Mouse (Mus musculus) liver (tissue): Measurements from ENCODE around the gene Drg1.
A peak's percentile ranks its signal among the peaks of the same experiment; 100 is the strongest.

Source experiments
- DNase-seq: peaks from one replicate; pipeline ENCODE4 v3.0.0-alpha.2; 2020; ENCODE audit warnings: mixed read lengths

Drg1 gene

DNA sequence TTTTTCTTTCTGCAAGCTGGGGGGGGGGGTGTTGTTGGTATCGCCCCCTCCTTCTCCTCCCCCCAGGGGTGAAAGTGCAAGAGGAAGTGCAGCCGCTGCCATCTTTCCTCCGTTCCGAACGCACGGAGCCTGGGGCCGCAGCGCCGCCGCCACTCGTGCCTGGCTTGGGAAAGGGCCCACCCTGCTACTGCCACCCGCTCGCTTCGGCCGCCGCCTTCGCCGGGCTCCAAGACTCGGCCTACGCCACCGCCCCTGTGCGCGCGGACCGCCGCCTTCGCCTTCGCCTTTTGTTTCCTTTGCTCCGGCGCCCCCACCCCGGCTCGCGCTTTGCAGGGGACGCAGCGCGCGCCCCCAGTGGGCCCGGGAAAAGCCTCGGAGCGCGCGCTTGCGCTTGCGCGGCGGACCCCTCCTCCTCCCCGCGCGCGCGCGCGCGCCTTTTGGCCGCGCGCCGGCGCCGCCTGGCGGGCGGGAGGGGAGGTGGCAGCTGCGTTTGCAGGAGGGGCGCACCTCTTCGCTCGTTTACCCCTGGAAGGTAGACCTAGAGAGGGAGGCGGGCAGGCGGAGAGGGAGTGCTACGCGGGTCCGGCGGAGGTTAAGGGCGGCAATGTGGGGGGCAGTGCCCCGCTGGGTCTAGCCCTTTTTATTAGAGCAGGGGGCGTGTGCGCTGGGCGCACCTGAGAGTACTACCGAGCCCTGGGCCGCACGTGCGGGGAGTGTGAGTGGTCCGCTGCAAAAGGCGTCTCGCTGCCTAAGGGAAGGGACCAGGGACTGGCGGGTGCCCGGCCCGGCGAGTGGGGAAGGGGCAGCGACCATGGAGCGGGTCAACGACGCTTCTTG is 23.8 kb upstream of the Drg1 start:
- peak; percentile 82 for DNase-seq

- peak; percentile 87 for DNase-seq
Measured at GRCm38 (mm10) chr11:3289302-3289802, 23.1 kb upstream of the Drg1 start.

- peak; percentile 72 for DNase-seq
Measured at GRCm38 (mm10) chr11:3288521-3289301, 22.5 kb upstream of the Drg1 start, which contains the start of gene Patz1. Gene Patz1, plus strand, starts transcription at chr11:3288874.

DNA sequence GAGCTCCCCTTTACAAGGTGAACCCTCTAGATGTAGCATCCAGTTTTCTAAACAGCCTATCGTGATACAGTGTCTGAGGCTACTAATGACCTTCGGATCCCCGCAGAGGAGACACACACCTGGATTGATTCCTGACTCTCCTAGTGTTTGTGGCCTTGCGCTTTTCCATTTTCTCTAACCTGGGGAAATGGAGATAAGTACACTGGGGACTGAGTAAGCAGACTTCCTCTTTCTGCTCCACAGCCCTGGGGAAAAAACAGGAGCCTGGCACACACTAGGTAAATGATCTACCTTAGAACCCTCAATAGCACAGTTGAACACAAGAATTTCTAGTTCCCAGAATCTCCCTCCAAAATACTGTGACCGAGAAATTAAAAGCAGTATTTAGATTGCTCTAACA is 21.7 kb upstream of the Drg1 start:
- DNase-seq, result no peak

GRCm38 (mm10) chr11:3287131-3287530 is 20.9 kb upstream of the Drg1 start:
- DNase-seq, result no peak

DNA sequence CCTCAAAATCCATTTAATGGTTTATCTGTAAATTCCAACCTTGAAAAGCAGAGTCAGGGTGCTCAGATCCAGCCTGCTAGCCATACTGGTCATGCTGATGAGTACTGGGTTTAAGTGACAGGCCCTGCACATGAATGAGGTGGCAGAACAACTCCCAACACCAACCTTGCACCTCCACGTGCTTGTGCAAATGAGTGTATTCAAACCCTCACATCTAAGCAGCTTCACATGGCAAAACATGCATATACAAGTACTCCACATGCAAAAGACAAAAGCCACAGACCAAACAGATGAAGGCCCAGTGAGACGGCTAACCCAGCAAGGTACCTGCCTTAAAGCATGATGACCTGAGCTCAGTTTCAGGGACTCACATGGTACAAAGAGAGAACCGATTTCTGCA is 19.7 kb upstream of the Drg1 start:
- no peak for DNase-seq

- DNase-seq, result no peak
Measured at GRCm38 (mm10) chr11:3283645-3284044, 17.4 kb upstream of the Drg1 start.

DNA sequence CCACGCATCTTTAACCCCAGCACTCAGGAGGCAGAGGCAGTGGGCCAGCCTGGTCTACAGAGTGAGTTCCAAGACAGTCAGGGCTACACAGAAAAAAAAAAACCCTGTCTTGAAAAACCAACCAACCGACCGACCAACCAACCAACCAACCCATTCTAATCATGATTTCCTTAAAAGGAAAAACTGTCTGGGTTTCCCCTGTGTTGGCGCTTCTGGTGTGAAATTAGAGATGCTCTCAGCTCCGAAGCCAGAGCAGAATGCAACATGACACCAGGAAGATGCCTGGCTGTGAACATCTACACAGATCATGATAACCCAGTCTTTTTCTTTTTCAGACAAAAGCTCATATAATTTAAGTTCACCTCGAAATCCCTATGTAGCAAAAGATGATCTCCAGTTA is 16.7 kb upstream of the Drg1 start:
- no peak for DNase-seq

- no peak for DNase-seq
Measured at GRCm38 (mm10) chr11:3279729-3280128, 13.5 kb upstream of the Drg1 start.

GRCm38 (mm10) chr11:3278351-3278750 is 12.1 kb upstream of the Drg1 start:
- no peak for DNase-seq

DNA sequence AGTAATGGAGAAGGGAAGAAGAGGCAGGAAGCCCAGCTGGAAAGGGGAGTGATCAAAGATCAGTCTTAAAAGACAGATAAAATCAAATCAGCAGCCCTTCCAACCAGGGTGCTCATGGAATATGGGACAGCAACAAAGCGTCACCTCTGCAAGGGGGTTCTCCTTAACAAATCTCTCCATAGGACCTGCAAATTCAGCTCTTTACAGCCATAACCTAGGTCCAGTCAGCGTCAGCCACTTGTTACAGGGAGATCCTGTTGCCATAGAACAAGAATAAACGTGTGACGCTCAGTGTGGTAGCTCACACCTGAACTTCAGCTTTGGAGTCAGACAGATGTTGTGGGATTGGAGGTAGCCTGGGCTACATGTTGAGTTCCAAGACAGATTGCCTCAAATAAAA is 3.0 kb upstream of the Drg1 start:
- DNase-seq, result no peak

- DNase-seq, result no peak
Measured at GRCm38 (mm10) chr11:3267133-3267532, 918 bp upstream of the Drg1 start.

DNA sequence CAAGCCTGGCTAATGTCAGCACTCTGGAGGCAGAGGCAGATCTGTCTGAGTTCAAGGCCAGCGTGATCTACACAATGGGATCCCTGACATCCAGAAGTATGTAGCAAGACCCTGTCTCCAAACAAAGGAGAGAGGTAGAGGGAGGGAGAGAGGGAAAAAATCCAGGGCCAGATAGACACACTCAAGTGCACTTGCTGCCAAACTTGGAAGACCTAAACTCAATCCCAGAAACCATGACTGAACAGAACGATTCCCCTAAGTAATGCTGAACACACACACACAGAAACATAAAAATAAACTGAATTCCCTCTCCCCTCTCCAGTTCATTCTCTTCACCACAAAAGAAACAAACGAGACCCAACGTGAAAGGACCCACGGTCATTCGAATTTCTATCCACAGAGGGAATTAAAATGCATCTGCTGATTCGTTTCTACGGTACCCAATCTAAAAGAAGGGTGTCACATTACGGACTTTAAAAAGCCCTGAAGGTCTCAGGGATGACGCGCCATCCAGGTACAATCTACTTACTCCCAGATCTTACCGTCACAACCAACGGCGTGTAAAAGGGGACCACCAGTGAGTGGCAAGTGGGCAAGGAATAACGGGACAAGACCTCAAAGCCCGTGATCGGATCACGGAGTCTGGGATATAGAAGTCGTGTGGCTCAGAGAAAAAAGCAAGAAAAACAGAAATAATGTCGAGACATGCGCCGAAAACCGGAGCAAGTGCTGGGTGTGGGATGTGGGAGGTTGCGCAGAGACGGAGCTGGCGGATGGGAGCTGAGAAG is 730 bp downstream of the Drg1 start:
- DNase-seq, result peak; percentile 23

DNA sequence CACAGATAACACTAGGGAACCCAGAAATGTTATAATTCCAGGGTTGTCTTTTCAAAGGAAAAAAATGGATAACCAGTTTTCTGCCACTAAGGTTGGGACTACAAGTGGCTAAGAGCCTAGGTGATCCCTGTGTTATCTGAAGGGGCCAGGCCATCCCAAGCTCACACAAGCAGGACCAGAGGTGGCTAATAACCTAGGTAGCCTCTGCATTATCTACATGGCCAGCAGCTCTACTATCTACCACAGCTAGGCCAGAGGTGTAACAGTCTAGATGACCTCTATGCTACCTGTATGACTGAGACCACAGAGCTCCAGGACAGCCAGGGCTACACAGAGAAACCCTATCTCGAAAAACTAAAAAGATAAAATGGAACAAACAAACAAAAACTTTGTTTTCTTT is 6.7 kb downstream of the Drg1 start:
- DNase-seq, result no peak

DNA sequence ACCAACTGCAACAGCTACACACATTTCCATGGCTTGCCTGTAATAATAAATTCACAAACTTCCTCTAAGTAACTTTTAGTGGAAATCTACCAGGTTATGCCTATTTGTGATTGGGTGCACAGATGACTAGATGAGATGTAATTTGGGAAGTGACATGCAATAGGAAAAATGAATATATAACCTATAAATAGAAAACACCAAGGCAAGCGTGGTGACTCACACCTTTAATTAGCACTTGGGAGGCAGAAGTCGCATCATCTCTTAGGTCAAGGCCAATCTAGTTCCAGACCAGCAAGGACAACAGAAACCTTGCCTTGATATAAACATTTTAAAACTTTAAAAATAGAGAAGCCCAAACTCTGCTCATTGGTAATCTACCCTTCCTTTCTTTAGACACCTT is 18.8 kb downstream of the Drg1 start:
- no peak for DNase-seq

GRCm38 (mm10) chr11:3243771-3244170 is 22.4 kb downstream of the Drg1 start:
- DNase-seq, result no peak

DNA sequence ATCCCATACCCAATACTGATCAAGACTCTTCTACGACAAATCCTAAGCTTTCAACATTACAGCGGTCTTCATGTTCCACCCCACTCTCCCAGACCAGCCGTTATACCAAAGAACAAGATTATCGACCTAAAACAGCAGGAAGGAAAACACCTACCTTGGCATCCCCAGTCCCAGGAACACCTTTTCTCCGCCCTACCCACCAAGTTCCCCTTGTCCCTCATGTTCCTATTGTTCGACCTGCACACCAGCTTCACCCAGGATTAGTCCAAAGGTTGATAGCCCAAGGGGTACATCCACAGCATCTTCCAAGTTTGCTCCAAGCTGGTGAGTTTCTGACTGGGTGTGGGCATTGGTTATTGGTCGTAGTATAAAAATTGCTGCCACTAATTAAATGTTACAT is 23.8 kb downstream of the Drg1 start:
- DNase-seq, result no peak

GRCm38 (mm10) chr11:3235277-3235676 is 30.9 kb downstream of the Drg1 start:
- DNase-seq, result no peak

DNA sequence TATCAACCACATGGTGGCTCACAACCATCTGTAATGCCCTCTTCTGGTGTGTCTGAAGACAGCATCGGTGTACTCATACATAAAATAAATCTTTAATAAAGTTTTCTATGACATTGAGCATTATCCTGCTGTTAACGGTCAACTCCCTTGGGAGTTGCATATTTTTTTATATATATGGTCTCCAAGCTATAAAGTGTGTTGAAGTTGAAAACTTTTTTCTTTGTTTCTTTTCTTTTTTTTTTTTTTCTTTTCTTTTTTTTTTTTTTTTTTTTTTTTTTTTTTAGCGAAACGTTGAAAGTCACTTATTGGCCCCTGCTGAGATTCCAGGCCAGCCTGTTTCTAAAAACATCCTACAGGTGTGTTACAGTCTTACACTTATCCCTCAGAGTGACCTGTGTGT is 32.5 kb downstream of the Drg1 start:
- DNase-seq, result no peak

- no peak for DNase-seq
Measured at GRCm38 (mm10) chr11:3232248-3232647, 34.0 kb downstream of the Drg1 start.

DNA sequence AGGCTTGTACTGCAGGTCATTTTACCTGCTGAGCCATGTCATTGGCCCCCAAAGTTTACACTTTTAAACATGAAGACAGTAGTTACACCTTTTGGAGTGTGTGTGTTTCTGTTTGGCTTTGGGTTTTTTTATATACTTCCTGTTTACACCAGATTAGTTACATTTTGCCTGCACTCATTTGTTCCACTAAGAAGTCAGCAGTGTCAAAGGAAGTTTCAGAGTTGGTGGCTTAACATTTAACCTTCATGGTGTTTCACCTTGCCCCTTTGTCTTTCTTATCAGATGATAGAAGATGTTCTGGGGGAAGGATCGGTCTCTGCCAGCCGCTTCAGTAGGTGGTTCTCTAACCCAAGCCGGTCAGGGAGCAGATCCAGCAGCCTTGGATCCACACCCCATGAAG is 39.1 kb downstream of the Drg1 start:
- no peak for DNase-seq

DNA sequence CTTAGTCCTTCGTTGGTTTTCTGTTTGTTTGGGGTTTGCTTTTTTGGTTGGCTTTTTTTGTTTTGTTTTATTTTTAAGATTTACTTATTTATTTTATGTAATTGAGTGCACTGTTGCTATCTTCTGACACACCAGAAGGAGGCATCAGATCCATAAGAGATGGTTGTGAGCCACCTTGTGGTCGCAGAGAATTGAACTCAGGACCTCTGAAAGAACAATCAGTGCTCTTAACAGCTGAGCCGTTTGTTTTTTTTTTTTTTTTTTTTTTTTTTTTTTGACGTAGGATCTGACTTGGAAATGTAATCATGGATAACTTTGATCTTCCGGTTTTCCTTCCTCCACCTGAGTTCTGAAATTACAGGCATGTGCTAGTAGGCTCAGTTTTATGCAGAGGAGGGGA is 43.1 kb downstream of the Drg1 start:
- no peak for DNase-seq

DNA sequence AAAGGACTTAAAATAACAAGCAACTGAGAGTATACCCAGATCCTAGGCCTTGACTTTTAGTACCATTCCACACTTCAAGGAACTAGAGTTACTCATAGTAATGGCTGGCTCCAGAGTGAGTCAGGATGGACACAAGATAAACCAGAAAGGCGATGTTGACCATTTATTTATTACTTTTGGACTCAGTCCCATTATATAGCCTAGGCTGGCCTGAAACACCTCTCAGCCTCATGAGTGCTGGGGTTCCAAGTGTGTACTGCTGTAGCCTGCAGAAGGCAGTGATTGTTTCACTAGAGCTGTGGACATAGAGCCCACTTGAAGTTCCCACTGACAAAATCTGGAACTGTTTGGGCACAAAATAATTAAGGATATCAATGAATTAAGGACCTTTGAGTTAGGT is 53.7 kb downstream of the Drg1 start:
- no peak for DNase-seq
